Mouse (Mus musculus) frontal cortex, postnatal 36 days (tissue): ENCODE measurements around the gene Dtnb.

Experiments used
- DNase-seq, 2 experiments: peaks; one replicate each; pipeline ENCODE4 v3.0.0; 2022; ENCODE audit warnings: low spot score in 2 of 2

Dtnb gene

GRCm38 (mm10) chr12:3806703-3807547 is 234.7 kb downstream of the Dtnb start:
- no peak for DNase-seq

- DNase-seq = no peak
Measured at GRCm38 (mm10) chr12:3807548-3808395, 235.6 kb downstream of the Dtnb start.

DNA sequence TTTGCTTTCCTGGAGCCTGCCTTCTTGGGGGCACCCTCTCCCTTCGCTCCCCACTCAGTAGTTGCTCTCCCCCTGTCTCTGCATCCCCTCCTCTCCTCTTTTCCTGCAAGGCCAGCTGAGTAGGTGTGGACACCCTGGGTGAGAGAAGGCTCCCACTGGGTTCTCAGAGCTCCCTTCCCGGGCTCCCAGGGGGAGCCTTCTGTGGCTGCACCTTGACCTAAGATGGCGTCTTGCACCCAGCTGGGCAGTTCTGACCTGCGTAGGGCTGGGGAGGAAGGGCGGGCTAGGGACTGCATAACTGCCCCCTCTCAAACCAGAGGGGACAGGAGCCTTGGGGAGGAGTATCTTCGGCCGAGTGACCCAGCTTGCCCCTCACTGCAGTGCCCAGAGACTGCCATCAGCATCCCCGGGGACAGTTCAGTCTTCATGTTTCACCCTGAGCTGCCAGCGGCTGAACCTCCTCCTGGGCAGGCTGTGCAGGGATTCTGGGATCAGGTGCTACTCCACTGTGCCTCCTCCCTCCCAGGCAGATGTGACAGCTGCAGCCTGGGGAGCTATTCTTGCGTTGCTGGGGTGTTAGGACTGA is 236.3 kb downstream of the Dtnb start:
- DNase-seq = no peak

GRCm38 (mm10) chr12:3809520-3810180 is 237.5 kb downstream of the Dtnb start:
- no peak for DNase-seq

DNA sequence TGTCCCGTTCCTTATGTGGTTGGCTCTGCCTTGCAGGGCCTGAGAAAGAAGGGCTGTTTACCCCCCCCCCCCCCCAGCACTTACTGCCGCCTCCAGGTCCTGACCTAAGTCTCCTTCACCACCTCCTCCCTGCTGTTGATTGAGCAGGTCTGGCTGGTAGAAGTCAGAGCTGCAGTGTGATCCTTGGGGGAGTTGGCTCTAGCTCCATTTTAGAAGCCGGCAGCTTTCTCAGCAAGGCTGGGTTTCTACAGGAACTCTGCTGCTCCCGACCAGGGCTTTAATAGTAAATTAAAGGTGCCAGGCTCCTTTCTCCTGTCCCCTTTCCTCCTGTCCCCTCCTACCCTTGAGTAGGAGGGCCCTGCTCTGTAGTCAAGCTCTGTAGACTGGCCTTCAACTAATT is 238.3 kb downstream of the Dtnb start:
- DNase-seq = no peak

DNA sequence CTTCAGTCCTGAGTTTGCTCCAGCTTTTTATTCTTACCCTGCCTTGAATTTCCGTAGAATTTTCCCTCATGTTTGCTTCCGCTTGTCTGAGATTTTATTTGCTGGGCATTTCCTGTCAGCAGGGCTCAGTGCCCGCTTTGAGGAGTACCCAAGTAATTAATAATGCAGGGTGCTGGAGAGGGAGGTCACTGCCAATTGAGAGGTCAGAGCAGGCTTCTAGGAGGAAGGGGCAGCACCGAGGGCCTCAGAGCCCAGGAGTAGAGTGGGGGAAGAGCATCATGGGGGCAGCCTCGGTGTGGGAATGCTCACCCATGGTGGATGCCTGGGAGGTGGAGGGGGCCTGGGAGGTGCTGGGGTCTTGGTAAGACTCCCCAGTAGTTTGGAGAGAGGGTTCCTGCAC is 239.4 kb downstream of the Dtnb start:
- no peak for DNase-seq

DNA sequence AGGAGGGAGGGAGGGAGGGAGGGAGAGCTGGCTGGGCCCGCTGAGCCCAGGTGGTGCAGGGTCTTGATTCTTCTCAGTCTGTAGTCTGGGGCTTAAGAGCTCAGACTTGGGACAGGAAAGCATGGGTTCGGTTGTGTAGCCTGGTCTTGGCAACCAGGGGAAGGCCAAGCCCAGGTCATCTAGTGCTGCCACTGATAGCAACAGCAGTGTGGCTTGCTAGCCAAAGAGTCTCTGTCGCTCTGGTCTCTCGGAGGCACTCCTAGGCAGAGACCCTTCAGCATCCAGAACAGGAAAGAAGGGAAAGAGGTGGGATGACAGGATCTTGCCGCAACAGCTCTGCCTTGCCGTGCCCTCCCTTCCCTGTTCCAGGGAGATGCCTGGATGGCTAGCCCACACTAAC is 240.1 kb downstream of the Dtnb start:
- no peak for DNase-seq

- no peak for DNase-seq
Measured at GRCm38 (mm10) chr12:3813138-3813537, 241.0 kb downstream of the Dtnb start.

DNA sequence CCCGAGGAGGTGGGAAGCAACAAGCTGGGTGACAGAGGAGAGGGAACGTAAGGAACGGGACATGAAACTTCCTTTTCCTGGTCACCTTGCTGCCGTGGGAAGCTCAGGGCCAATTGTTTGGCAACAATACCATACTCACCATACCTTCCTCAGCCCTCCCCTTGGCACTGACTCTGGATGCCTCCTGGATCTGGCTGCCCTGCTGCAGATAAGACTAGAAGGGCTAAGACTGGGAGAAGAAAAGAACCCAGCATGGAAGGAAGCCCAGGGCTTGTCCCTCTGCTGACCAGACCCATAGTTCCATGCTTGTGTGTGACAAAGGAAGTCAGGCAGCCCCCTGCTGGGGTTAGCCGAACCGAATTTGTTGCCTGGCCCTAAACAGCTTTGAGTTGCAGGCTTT is 243.2 kb downstream of the Dtnb start:
- DNase-seq = no peak

DNA sequence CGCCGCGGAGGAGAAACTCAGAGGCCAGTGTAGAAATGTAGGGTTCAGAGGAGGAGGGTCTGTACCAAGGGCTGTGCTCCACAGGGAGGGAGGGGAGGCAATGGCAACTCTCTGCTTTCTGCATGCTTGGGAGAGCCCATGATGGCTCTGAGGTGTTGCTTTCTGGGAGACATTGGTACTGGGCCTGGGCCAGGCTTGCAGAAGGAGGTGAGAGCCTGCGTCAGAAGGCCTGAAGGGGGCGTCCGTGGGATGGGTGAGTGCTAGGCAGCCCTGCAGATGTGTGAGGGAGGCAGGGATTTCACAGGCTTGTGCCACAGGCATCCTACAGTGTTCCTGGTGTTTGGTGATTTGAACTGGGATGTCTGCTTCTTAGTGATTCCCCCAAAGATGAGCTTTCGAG is 244.9 kb downstream of the Dtnb start:
- DNase-seq = peak; percentile 71

DNA sequence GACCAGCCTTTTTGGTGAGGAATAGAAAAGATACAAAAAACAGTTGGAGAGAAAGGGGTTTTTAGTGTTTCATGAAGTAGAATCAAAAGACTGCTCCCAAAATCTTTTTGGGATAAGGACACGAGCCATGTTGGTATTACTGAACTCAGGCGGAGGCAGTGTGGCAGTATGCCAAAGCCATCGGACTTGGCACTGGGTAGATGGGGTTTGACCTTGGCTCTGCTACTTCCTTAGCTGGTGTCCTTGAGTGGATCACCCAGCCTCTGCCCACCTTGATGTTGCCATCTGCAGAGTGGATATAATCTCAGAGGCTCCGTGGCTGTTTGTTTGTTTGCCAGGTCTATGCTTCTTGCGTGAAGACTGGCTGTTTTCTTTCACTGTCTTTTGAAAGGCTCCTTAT is 245.4 kb downstream of the Dtnb start:
- DNase-seq = no peak

- no peak for DNase-seq
Measured at GRCm38 (mm10) chr12:3819899-3820298, 247.7 kb downstream of the Dtnb start.

- DNase-seq = peak; percentile 65 to 67
Measured at GRCm38 (mm10) chr12:3823408-3823807, 251.2 kb downstream of the Dtnb start.

DNA sequence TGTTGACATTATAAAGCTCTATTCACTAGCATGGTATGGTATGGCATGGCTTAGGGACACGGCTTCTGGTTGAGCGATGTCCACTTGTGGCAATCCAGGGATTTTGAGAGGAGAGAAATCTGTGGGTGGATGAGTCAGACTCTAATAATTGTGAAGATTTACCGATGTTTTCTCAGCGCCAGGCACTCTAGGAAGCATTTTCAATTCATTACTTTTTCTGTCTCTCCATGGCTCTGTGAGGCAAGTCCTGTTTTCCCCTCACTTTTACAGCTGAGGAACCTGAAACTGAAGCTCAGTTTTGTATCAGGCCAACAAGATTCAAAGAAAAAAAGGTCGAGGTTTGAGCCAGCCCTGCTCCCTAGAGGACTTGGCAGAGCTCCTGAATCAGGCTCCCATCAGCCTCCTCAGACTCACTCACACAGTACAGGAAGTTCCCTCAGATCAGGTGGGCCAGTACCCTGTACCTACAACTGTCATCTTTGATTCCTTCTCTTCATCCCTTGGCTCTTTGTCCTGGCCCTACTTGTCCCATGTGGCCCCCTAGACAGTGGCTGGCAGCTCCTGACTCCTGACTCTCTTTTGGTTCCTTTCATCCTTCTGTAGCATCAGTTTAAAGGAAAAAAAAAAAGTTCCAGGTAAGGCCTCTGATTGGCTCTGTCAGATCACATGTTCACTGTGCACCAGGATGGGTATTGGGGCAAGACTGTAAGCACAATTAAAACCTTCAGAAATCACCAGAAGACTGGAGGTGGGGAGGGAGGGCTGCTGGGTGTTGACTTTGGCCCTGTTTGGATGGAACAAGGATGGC is 252.9 kb downstream of the Dtnb start:
- no peak for DNase-seq

- DNase-seq = no peak
Measured at GRCm38 (mm10) chr12:3825714-3826080, 253.5 kb downstream of the Dtnb start.

DNA sequence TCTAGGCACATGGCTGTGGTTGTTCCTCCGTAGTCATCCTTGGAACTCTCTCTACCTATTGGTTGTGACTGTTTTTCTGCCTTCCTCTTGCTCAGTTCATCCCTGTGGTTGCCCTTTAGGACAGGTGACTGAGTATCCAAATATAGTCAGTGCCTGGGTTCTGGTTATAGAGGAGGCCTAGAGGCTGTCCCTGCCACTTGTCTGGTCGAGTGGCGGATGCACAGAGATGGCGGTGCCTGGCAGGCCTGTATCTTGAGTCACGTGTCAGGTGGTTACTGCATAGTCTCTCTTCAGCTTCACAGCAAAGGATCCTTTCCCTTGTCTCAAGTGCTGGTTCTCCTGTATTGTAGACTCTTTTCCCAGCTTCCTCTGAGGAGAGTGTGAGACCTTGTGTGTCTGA is 255.6 kb downstream of the Dtnb start:
- no peak for DNase-seq
